ENCODE assay signal across 28 mouse cellular contexts in the genomic region with DNA sequence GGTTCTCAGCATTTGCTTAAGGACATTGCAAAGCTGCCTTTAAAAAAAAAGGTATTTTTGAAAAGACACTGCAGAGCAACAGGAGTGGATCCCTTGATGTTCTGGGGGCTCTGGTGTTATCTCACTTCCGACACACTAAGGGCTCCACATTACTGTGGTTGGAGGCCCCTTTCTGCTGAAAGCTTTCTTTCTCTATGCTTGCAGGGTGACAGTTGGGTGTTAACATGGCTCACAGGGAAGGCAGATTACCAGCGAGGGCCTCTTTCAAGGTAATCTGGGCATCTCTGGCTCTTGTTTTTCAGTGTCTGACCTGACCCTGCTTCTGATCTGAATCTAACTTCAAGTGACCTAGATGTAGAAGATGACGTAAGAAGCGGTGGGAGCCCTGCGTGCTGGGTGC. TPM values are rescaled to one million over a fixed set of nuclear protein-coding genes. Genes with fewer than 3 reads are reported as not detected.
A peak's percentile ranks its signal among the peaks of the same experiment; 100 is the strongest.
DNase-seq lines count a peak whose midpoint lies in the region; ATAC-seq lines count a peak whose summit lies in the region.
"Had no signal": no experiment of that assay in that cellular context is flagged by ENCODE, and none has a peak within 500 bp of the region (broad histone marks: within the 10 kb centered on the region; RNA-seq: fewer than 3 reads in every experiment).

No protein-coding gene starts in this region.

- H3K4me3 ChIP-seq in liver, embryonic 11.5 days (ENCODE audit: low read depth, low read length), result no peak overlapping the region
- H3K4me3 ChIP-seq in liver, embryonic 15.5 days (replicated peaks), result no peak overlapping the region
- H3K4me3 ChIP-seq in kidney, embryonic 16.5 days (ENCODE audit: low read length), result no peak overlapping the region
- H3K4me3 ChIP-seq: embryonic facial prominence, embryonic 12.5 days; forebrain, embryonic 15.5 days; midbrain, embryonic 12.5 days; myocyte; neural tube, embryonic 12.5 days had no signal

- 44% methylated on average over 5 of the region's 5 CpGs for WGBS in liver, embryonic 11.5 days
- 23% methylated on average over 5 of the region's 5 CpGs for WGBS in liver, embryonic 15.5 days (ENCODE audit: insufficient replicate concordance)
- WGBS in kidney, embryonic 16.5 days, result 91% methylated on average over 5 of the region's 5 CpGs

- DNase-seq in thymus, postnatal 10 days (ENCODE audit: low spot score in 2 of 2), result peak; percentile 4 to 18
- no peak for DNase-seq in thymus, adult 18-20 months
- DNase-seq in liver, embryonic 11.5 days (ENCODE audit: low spot score), result no peak
- DNase-seq in thymus, postnatal 25 days, result peak; percentile 8
- DNase-seq in urinary bladder, postnatal 14 days (ENCODE audit: low spot score), result no peak
- DNase-seq in embryo, embryonic 11 days, result no peak
- DNase-seq: adrenal gland, adult 2 months; B cell, adult 2 months; cerebellum, adult 2 months; cerebellum, postnatal 25 days; heart, postnatal 4 days; kidney, adult 11 months; kidney, postnatal 25 days; left cerebral cortex, postnatal 4 days; lung, embryonic 14.5 days; lung, postnatal 14 days; right cerebral cortex, postnatal 4 days had no signal

- H3K9me3 ChIP-seq in liver, embryonic 11.5 days (ENCODE audit: control insufficient read depth, low read length), result no peaks in the 10 kb centered on the region
- H3K9me3 ChIP-seq in liver, embryonic 15.5 days (replicated peaks), result no peaks in the 10 kb centered on the region
- no peaks in the 10 kb centered on the region for H3K9me3 ChIP-seq in kidney, embryonic 16.5 days (ENCODE audit: low read length)
- H3K9me3 ChIP-seq: embryonic facial prominence, embryonic 12.5 days; forebrain, embryonic 15.5 days; midbrain, embryonic 12.5 days; neural tube, embryonic 12.5 days had no signal

- peaks cover 16% of the 10 kb centered on the region for H3K4me1 ChIP-seq in liver, embryonic 11.5 days (replicated peaks; ENCODE audit: control insufficient read depth, insufficient read depth, low read length)
- H3K4me1 ChIP-seq in liver, embryonic 15.5 days (replicated peaks), result peaks cover 8% of the 10 kb centered on the region; the same call in 1 of the 2 replicates
- peaks cover 6% of the 10 kb centered on the region; the same call in 1 of the 2 replicates for H3K4me1 ChIP-seq in kidney, embryonic 16.5 days (ENCODE audit: insufficient read depth, low read length)
- H3K4me1 ChIP-seq: forebrain, embryonic 15.5 days; midbrain, embryonic 12.5 days had no signal

- no peak overlapping the region for H3K27ac ChIP-seq in liver, embryonic 11.5 days (ENCODE audit: low read depth, low read length)
- H3K27ac ChIP-seq in liver, embryonic 15.5 days (replicated peaks), result no peak overlapping the region
- no peak overlapping the region for H3K27ac ChIP-seq in kidney, embryonic 16.5 days (ENCODE audit: low read length)
- H3K27ac ChIP-seq: embryonic facial prominence, embryonic 12.5 days; forebrain, embryonic 15.5 days; hindbrain, embryonic 14.5 days; midbrain, embryonic 12.5 days; neural tube, embryonic 12.5 days; stomach, postnatal 0 days had no signal

- peak overlapping the region; percentile 26; the same call in 1 of the 2 replicates for H3K4me2 ChIP-seq in liver, embryonic 11.5 days
- H3K4me2 ChIP-seq in liver, embryonic 15.5 days, result no peak overlapping the region
- H3K4me2 ChIP-seq in kidney, embryonic 16.5 days (replicated peaks; ENCODE audit: low read depth, low read length), result no peak overlapping the region
- H3K4me2 ChIP-seq: embryonic facial prominence, embryonic 12.5 days; forebrain, embryonic 15.5 days; hindbrain, embryonic 14.5 days; lung, embryonic 14.5 days; midbrain, embryonic 12.5 days; neural tube, embryonic 12.5 days had no signal

- peak; percentile 76 for ATAC-seq in liver, embryonic 11.5 days (replicated peaks; ENCODE audit: low FRiP score)
- ATAC-seq in liver, embryonic 15.5 days (ENCODE audit: insufficient read depth), result peak; percentile 44; the same call in 1 of the 2 replicates
- no peak for ATAC-seq in kidney, embryonic 16.5 days (ENCODE audit: low FRiP score, low TSS enrichment)
- ATAC-seq: activated CD4-positive, CD25-positive, alpha-beta regulatory T cell, adult 4 months; forebrain, embryonic 15.5 days; inflammation-experienced regulatory T-cells, adult 6 months had no signal

- no peaks in the 10 kb centered on the region for H3K36me3 ChIP-seq in liver, embryonic 11.5 days (ENCODE audit: control insufficient read depth, insufficient read depth, low read length)
- no peaks in the 10 kb centered on the region for H3K36me3 ChIP-seq in liver, embryonic 15.5 days (replicated peaks)
- no peaks in the 10 kb centered on the region for H3K36me3 ChIP-seq in kidney, embryonic 16.5 days (ENCODE audit: insufficient read depth, low read length)
- H3K36me3 ChIP-seq: embryonic facial prominence, embryonic 12.5 days; forebrain, embryonic 15.5 days; midbrain, embryonic 12.5 days; neural tube, embryonic 12.5 days had no signal

- H3K9ac ChIP-seq in liver, embryonic 11.5 days (ENCODE audit: low read depth, low read length), result no peak overlapping the region
- no peak overlapping the region for H3K9ac ChIP-seq in liver, embryonic 15.5 days
- H3K9ac ChIP-seq in kidney, embryonic 16.5 days (replicated peaks; ENCODE audit: low read length), result no peak overlapping the region
- H3K9ac ChIP-seq: embryonic facial prominence, embryonic 12.5 days; forebrain, embryonic 15.5 days; hindbrain, embryonic 14.5 days; lung, embryonic 14.5 days; midbrain, embryonic 12.5 days; neural tube, embryonic 12.5 days had no signal

- no peaks in the 10 kb centered on the region for H3K27me3 ChIP-seq in liver, embryonic 11.5 days (replicated peaks; ENCODE audit: control insufficient read depth, insufficient read depth, low read length)
- no peaks in the 10 kb centered on the region for H3K27me3 ChIP-seq in liver, embryonic 15.5 days
- no peaks in the 10 kb centered on the region for H3K27me3 ChIP-seq in kidney, embryonic 16.5 days (ENCODE audit: insufficient read depth, low read length)
- H3K27me3 ChIP-seq: embryonic facial prominence, embryonic 12.5 days; forebrain, embryonic 15.5 days; midbrain, embryonic 12.5 days; neural tube, embryonic 12.5 days had no signal

RNA-seq across cellular contexts. Expression of a gene that starts 50.9 kb away (rescaled TPM):
- polyA plus RNA-seq in liver, embryonic 11.5 days (2014; fragmentation: Nextera tagmentation; extraction: Ambion mirVana), result 2.8 and 3.0 TPM in 2 replicates
- polyA plus RNA-seq in liver, embryonic 15.5 days (2015; fragmentation: Nextera tagmentation; extraction: Ambion mirVana), result 0.35 and 0.51 TPM in 2 replicates
- 1.9 and 2.1 TPM in 2 replicates for polyA plus RNA-seq in kidney, embryonic 16.5 days (2015; fragmentation: Nextera tagmentation; extraction: Ambion mirVana)
- polyA plus RNA-seq: activated CD4-positive, CD25-positive, alpha-beta regulatory T cell, adult 4 months; inflammation-experienced regulatory T-cells, adult 6 months had no signal

Comparison
In these comparisons a context has a peak if more than half of its experiments do, and no peak if none do; other contexts are left out.
1. DNase-seq: peak in thymus, postnatal 10 days (2 of 2) and thymus, postnatal 25 days (single experiment); none in thymus, adult 18-20 months (0 of 2), liver, embryonic 11.5 days (single experiment), urinary bladder, postnatal 14 days (single experiment) and embryo, embryonic 11 days (single experiment).